Mouse (Mus musculus) kidney, postnatal 10 days (tissue): ENCODE data around the gene Cd300ld5.
"Not testable (repeated sequence)": the region's sequence is repeated elsewhere in the genome, so short reads cannot be mapped to it uniquely, and the experiment has no call there.

Source experiments
- DNase-seq: peaks from one replicate; pipeline ENCODE4 v3.0.0; 2021; ENCODE audit warnings: mixed read lengths

Gene Cd300ld5

GRCm38 (mm10) chr11:115037669-115038068, at the start of gene Cd300ld5:
Gene Cd300ld5, minus strand, starts transcription at chr11:115037769.
- DNase-seq = not testable (repeated sequence)

GRCm38 (mm10) chr11:115086213-115086612, 48.6 kb upstream of the Cd300ld5 start:
- no peak for DNase-seq

GRCm38 (mm10) chr11:115085064-115085463, 47.5 kb upstream of the Cd300ld5 start:
- DNase-seq = no peak

- no peak for DNase-seq
Measured at GRCm38 (mm10) chr11:115084595-115084994, 47.0 kb upstream of the Cd300ld5 start.

GRCm38 (mm10) chr11:115083376-115084139, 46.0 kb upstream of the Cd300ld5 start:
- DNase-seq = peak; percentile 86

GRCm38 (mm10) chr11:115082196-115082595, 44.6 kb upstream of the Cd300ld5 start:
- DNase-seq = no peak

- no peak for DNase-seq
Measured at GRCm38 (mm10) chr11:115081373-115081772, 43.8 kb upstream of the Cd300ld5 start.

- peak; percentile 64 for DNase-seq
Measured at GRCm38 (mm10) chr11:115080886-115081285, 43.3 kb upstream of the Cd300ld5 start.

- no peak for DNase-seq
Measured at GRCm38 (mm10) chr11:115078680-115079079, 41.1 kb upstream of the Cd300ld5 start.

- DNase-seq = no peak
Measured at GRCm38 (mm10) chr11:115077436-115077835, 39.9 kb upstream of the Cd300ld5 start.

GRCm38 (mm10) chr11:115075859-115076258, 38.3 kb upstream of the Cd300ld5 start:
- no peak for DNase-seq

GRCm38 (mm10) chr11:115075407-115075806, 37.8 kb upstream of the Cd300ld5 start:
- DNase-seq = no peak

GRCm38 (mm10) chr11:115073002-115073401, 35.4 kb upstream of the Cd300ld5 start:
- no peak for DNase-seq

GRCm38 (mm10) chr11:115071631-115072294, 34.2 kb upstream of the Cd300ld5 start:
- DNase-seq = peak; percentile 65

GRCm38 (mm10) chr11:115071015-115071551, 33.5 kb upstream of the Cd300ld5 start:
- DNase-seq = no peak

GRCm38 (mm10) chr11:115066768-115067167, 29.2 kb upstream of the Cd300ld5 start:
- DNase-seq = no peak

- no peak for DNase-seq
Measured at GRCm38 (mm10) chr11:115062077-115062476, 24.5 kb upstream of the Cd300ld5 start, which contains the start of gene Cd300e. Gene Cd300e, minus strand, starts transcription at chr11:115062177.

- no peak for DNase-seq
Measured at GRCm38 (mm10) chr11:115059797-115060196, 22.2 kb upstream of the Cd300ld5 start.

- DNase-seq = no peak
Measured at GRCm38 (mm10) chr11:115058701-115059100, 21.1 kb upstream of the Cd300ld5 start.

GRCm38 (mm10) chr11:115054537-115054936, 17.0 kb upstream of the Cd300ld5 start:
- no peak for DNase-seq

GRCm38 (mm10) chr11:115052991-115053390, 15.4 kb upstream of the Cd300ld5 start:
- DNase-seq = no peak

- peak; percentile 80 for DNase-seq
Measured at GRCm38 (mm10) chr11:115052206-115052605, 14.6 kb upstream of the Cd300ld5 start.

GRCm38 (mm10) chr11:115049282-115049895, 11.8 kb upstream of the Cd300ld5 start:
- DNase-seq = no peak
